Mouse (Mus musculus) limb, embryonic 12.5 days (tissue): ENCODE measurements around the gene Ptpro. TPM values are rescaled to one million over a fixed set of nuclear protein-coding genes. Genes with fewer than 3 reads are reported as not detected.

Experiments used
- ATAC-seq: fragments of 200-750 bp; cut with Nextera tagmentation; 2 replicates; pipeline ENCODE4 v1.8.0; 2017; ENCODE audit warnings: low read depth, moderate TSS enrichment; ENCODE audit not compliant: insufficient number of reproducible peaks, insufficient read depth, low FRiP score, low TSS enrichment
- H3K27ac ChIP-seq: fragments of 300-500 bp; sonication (generic); 2 replicates; pipeline ENCODE4 v1.5.1; 2016; ENCODE audit warnings: mild to moderate bottlenecking, moderate library complexity
- H3K27me3 ChIP-seq: fragments of 300-500 bp; sonication (generic); 2 replicates; pipeline ENCODE4 v1.6.1; 2016; ENCODE audit warnings: mild to moderate bottlenecking, moderate library complexity
- H3K36me3 ChIP-seq: fragments of 300-500 bp; sonication (generic); 2 replicates; pipeline ENCODE4 v1.6.1; 2016; ENCODE audit warnings: mild to moderate bottlenecking, moderate library complexity
- H3K4me1 ChIP-seq: fragments of 300-500 bp; sonication (generic); replicated peaks from 2 replicates; pipeline ENCODE4 v1.6.1; 2016
- H3K4me2 ChIP-seq: fragments of 300-500 bp; sonication (generic); 2 replicates; pipeline ENCODE4 v1.6.1; 2016; ENCODE audit warnings: mild to moderate bottlenecking, moderate library complexity
- H3K4me3 ChIP-seq: fragments of 300-500 bp; sonication (generic); replicated peaks from 2 replicates; pipeline ENCODE4 v1.5.1; 2016; ENCODE audit warnings: mild to moderate bottlenecking
- H3K9ac ChIP-seq: fragments of 300-500 bp; sonication (generic); replicated peaks from 2 replicates; pipeline ENCODE4 v1.6.1; 2016; ENCODE audit warnings: mild to moderate bottlenecking, moderate library complexity
- H3K9me3 ChIP-seq: fragments of 300-500 bp; sonication (generic); 2 replicates; pipeline ENCODE4 v1.6.1; 2016; ENCODE audit warnings: mild to moderate bottlenecking, moderate library complexity
- WGBS: fragments of 180-500 bp; shearing (Covaris S2); methylation state at CpG from one replicate; pipeline ENCODE4 v1.1.7; 2016; 5-methylcytosine and 5-hydroxymethylcytosine counted together
- polyA plus RNA-seq: library from polyadenylated mRNA; unstranded; fragments of >200 nt; fragmentation: Nextera tagmentation; extraction: Ambion mirVana; gene quantifications from 2 replicates; pipeline ENCODE4 v1.2.1, GENCODE M21; 2016

The Ptpro gene
- polyA plus RNA-seq, 1 experiment from 2014 or later, result 0.38 TPM

GRCm38 (mm10) chr6:137456064-137456463 is 203.9 kb downstream of the Ptpro start:
- Histone ChIP-seq H3K4me1 (0 out of 2 replicates have a peak, but pooled peaks cover 3% of the 10 kb centered on the region), H3K4me2 (no peak overlapping the region), H3K9me3 (no peaks in the 10 kb centered on the region), H3K4me3 (no peak overlapping the region), H3K9ac (no peak overlapping the region), H3K27ac (no peak overlapping the region), H3K36me3 (no peaks in the 10 kb centered on the region), H3K27me3 (peaks cover 4% of the 10 kb centered on the region; the same call in 1 of the 2 replicates)
- ATAC-seq, result no peak
- WGBS, result 66% methylated on average over 7 of the region's 7 CpGs

- Histone ChIP-seq H3K27ac (no peak overlapping the region), H3K36me3 (no peaks in the 10 kb centered on the region), H3K9ac (no peak overlapping the region), H3K4me1 (0 out of 2 replicates have a peak, but pooled peaks cover 3% of the 10 kb centered on the region), H3K9me3 (no peaks in the 10 kb centered on the region), H3K4me3 (no peak overlapping the region), H3K27me3 (peaks cover 4% of the 10 kb centered on the region; the same call in 1 of the 2 replicates), H3K4me2 (no peak overlapping the region)
- ATAC-seq, result no peak
- WGBS, result 62% methylated on average over 7 of the region's 7 CpGs
These were observed 205.1 kb downstream of the Ptpro start for GRCm38 (mm10) chr6:137457210-137457609.

GRCm38 (mm10) chr6:137458136-137458535 is 206.0 kb downstream of the Ptpro start:
- ATAC-seq, result no peak
- Histone ChIP-seq H3K27me3 (peaks cover 4% of the 10 kb centered on the region; the same call in 1 of the 2 replicates), H3K36me3 (no peaks in the 10 kb centered on the region), H3K4me3 (no peak overlapping the region), H3K9ac (no peak overlapping the region), H3K9me3 (no peaks in the 10 kb centered on the region), H3K27ac (no peak overlapping the region), H3K4me1 (0 out of 2 replicates have a peak, but pooled peaks cover 3% of the 10 kb centered on the region), H3K4me2 (no peak overlapping the region)
- 90% methylated on average over 7 of the region's 7 CpGs for WGBS

GRCm38 (mm10) chr6:137463771-137464170 is 211.7 kb downstream of the Ptpro start:
- H3K9ac ChIP-seq, result no peak overlapping the region
- H3K4me3 ChIP-seq, result no peak overlapping the region
- no peaks in the 10 kb centered on the region for H3K27me3 ChIP-seq
- ATAC-seq, result no peak
- no peaks in the 10 kb centered on the region for H3K36me3 ChIP-seq
- H3K9me3 ChIP-seq, result no peaks in the 10 kb centered on the region
- 82% methylated on average over 5 of the region's 5 CpGs for WGBS
- no peak overlapping the region for H3K4me2 ChIP-seq
- peaks cover 12% of the 10 kb centered on the region for H3K4me1 ChIP-seq
- no peak overlapping the region for H3K27ac ChIP-seq

GRCm38 (mm10) chr6:137465253-137465652 is 213.1 kb downstream of the Ptpro start:
- Histone ChIP-seq H3K27me3 (no peaks in the 10 kb centered on the region), H3K36me3 (no peaks in the 10 kb centered on the region), H3K4me2 (no peak overlapping the region), H3K9me3 (no peaks in the 10 kb centered on the region), H3K9ac (no peak overlapping the region), H3K4me1 (peaks cover 17% of the 10 kb centered on the region), H3K4me3 (no peak overlapping the region), H3K27ac (no peak overlapping the region)
- ATAC-seq, result no peak
- WGBS, result 36% methylated on average over 2 of the region's 2 CpGs

- H3K4me3 ChIP-seq, result no peak overlapping the region
- H3K4me2 ChIP-seq, result no peak overlapping the region
- 79% methylated on average over 2 of the region's 2 CpGs for WGBS
- no peaks in the 10 kb centered on the region for H3K9me3 ChIP-seq
- H3K27ac ChIP-seq, result no peak overlapping the region
- H3K4me1 ChIP-seq, result peaks cover 27% of the 10 kb centered on the region
- H3K27me3 ChIP-seq, result no peaks in the 10 kb centered on the region
- ATAC-seq, result no peak
- no peak overlapping the region for H3K9ac ChIP-seq
- no peaks in the 10 kb centered on the region for H3K36me3 ChIP-seq
These were observed 214.1 kb downstream of the Ptpro start for GRCm38 (mm10) chr6:137466256-137466655.

- WGBS, result 92% methylated on average over 3 of the region's 3 CpGs
- Histone ChIP-seq H3K9ac (no peak overlapping the region), H3K4me1 (peaks cover 30% of the 10 kb centered on the region), H3K4me3 (no peak overlapping the region), H3K27me3 (no peaks in the 10 kb centered on the region), H3K36me3 (no peaks in the 10 kb centered on the region), H3K9me3 (no peaks in the 10 kb centered on the region), H3K27ac (0 out of 2 replicates have a peak overlapping the region, but pooled peaks have one; percentile 29), H3K4me2 (no peak overlapping the region)
- ATAC-seq, result no peak
These were observed 215.6 kb downstream of the Ptpro start for GRCm38 (mm10) chr6:137467696-137468095.

- Histone ChIP-seq H3K9me3 (no peaks in the 10 kb centered on the region), H3K36me3 (no peaks in the 10 kb centered on the region), H3K4me1 (peaks cover 30% of the 10 kb centered on the region), H3K27me3 (no peaks in the 10 kb centered on the region), H3K9ac (no peak overlapping the region), H3K27ac (no peak overlapping the region), H3K4me2 (no peak overlapping the region), H3K4me3 (no peak overlapping the region)
- 95% methylated on average over 4 of the region's 4 CpGs for WGBS
- no peak for ATAC-seq
These were observed 217.4 kb downstream of the Ptpro start for GRCm38 (mm10) chr6:137469541-137469940.

GRCm38 (mm10) chr6:137470901-137471598 is 218.9 kb downstream of the Ptpro start:
- peak overlapping the region; percentile 88 for H3K27ac ChIP-seq
- H3K4me1 ChIP-seq, result peaks cover 30% of the 10 kb centered on the region
- H3K27me3 ChIP-seq, result no peaks in the 10 kb centered on the region
- peak; percentile 87 for ATAC-seq
- peaks cover 3% of the 10 kb centered on the region; the same call in 1 of the 2 replicates for H3K9me3 ChIP-seq
- no peaks in the 10 kb centered on the region for H3K36me3 ChIP-seq
- WGBS, result 30% methylated on average over 11 of the region's 11 CpGs
- H3K4me2 ChIP-seq, result no peak overlapping the region
- H3K4me3 ChIP-seq, result no peak overlapping the region
- H3K9ac ChIP-seq, result no peak overlapping the region

GRCm38 (mm10) chr6:137472129-137472528 is 220.0 kb downstream of the Ptpro start:
- no peak overlapping the region for H3K27ac ChIP-seq
- ATAC-seq, result no peak

GRCm38 (mm10) chr6:137473433-137473832 is 221.3 kb downstream of the Ptpro start:
- H3K9me3 ChIP-seq, result peaks cover 7% of the 10 kb centered on the region; the same call in 1 of the 2 replicates
- peaks cover 19% of the 10 kb centered on the region for H3K4me1 ChIP-seq
- H3K9ac ChIP-seq, result no peak overlapping the region
- WGBS, result 43% methylated on average over 1 of the region's 1 CpGs
- ATAC-seq, result no peak
- H3K4me2 ChIP-seq, result no peak overlapping the region
- H3K36me3 ChIP-seq, result 0 out of 2 replicates have a peak, but pooled peaks cover 7% of the 10 kb centered on the region
- no peak overlapping the region for H3K4me3 ChIP-seq
- H3K27me3 ChIP-seq, result no peaks in the 10 kb centered on the region
- no peak overlapping the region for H3K27ac ChIP-seq

More at GRCm38 (mm10) chr6:137472129-137472528, 220.0 kb downstream of the Ptpro start:
- 87% methylated on average over 9 of the region's 9 CpGs for WGBS
- H3K4me1 ChIP-seq, result peaks cover 30% of the 10 kb centered on the region
- no peak overlapping the region for H3K4me3 ChIP-seq
- no peak overlapping the region for H3K4me2 ChIP-seq
- H3K36me3 ChIP-seq, result 0 out of 2 replicates have a peak, but pooled peaks cover 7% of the 10 kb centered on the region
- peaks cover 7% of the 10 kb centered on the region; the same call in 1 of the 2 replicates for H3K9me3 ChIP-seq
- no peak overlapping the region for H3K9ac ChIP-seq
- H3K27me3 ChIP-seq, result no peaks in the 10 kb centered on the region
